In the genomic region with DNA sequence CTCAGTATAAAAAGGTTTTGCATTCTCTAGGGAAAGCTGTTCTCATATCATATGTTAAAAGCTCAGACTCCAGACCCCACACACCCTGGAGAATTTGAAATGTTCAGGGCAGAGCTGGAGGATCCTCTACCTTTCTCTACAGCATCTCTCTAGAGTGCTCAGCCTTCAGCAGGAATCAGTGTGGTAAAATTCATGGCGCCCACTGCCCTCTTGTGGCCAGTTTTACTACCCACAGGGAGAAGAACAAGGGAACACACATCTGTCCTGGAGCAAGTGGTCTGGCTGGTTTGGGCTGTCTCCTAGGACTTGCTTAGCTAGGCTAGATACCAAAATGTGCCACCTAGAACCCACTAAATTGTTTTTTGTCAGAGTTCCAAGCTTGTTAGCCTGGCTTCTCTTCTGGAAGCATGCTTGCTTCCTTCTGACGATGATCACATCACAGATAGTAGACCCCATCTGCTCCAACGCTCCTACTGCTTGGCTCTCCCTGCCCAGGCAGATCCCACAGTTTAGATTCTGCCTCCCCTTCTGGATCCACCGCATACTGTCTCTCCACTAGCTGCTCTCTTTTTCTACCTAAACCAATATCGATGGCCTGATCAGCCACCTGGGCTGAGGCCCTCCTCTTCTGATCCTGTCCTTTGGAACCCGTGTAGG, we compare ENCODE assay signal across 8 mouse cellular contexts. TPM values are rescaled to one million over a fixed set of nuclear protein-coding genes. Genes with fewer than 3 reads are reported as not detected.
DNase-seq lines count a peak whose midpoint lies in the region; ATAC-seq and TF ChIP-seq lines count a peak whose summit lies in the region.

No protein-coding gene starts in this region.

- peak; percentile 62 to 75 for DNase-seq in cerebellum, postnatal 4 days (ENCODE audit: low spot score in 2 of 2)
- peak; percentile 76 for DNase-seq in gastrocnemius, adult 2 months
- peak; percentile 78 for DNase-seq in induced T-regulatory cell, adult 2 months (ENCODE audit: low read depth)
- DNase-seq in left cerebral cortex, adult 2 months (ENCODE audit: extremely low spot score in 1 of 2, low spot score in 2 of 2): peak; percentile 72 to 74
- DNase-seq in right cerebral cortex, postnatal 14 days: peak; percentile 82
- peak; percentile 71 to 77 for DNase-seq in urinary bladder, postnatal 36 days (ENCODE audit: low spot score in 2 of 2)

- TF ChIP-seq CTCF in gastrocnemius, adult 2 months (IDR thresholded peaks at IDR 0.05): peak; percentile 85
- TF ChIP-seq CTCF in left cerebral cortex, adult 2 months (IDR thresholded peaks at IDR 0.05): peak; percentile 92

- ATAC-seq in activated CD4-positive, CD25-positive, alpha-beta regulatory T cell, adult 4 months: peak; percentile 84
- peak; percentile 83 for ATAC-seq in megakaryocyte progenitor cell, adult 5-6 weeks (replicated peaks; ENCODE audit: poor library complexity)

- no peak overlapping the region for H3K27ac ChIP-seq in gastrocnemius, adult 2 months
- H3K27ac ChIP-seq in left cerebral cortex, adult 2 months: no peak overlapping the region

- no peak overlapping the region for H3K4me3 ChIP-seq in gastrocnemius, adult 2 months
- H3K4me3 ChIP-seq in left cerebral cortex, adult 2 months: no peak overlapping the region

- intact Hi-C loops in gastrocnemius, adult 2 months (cut with DNase I): loop anchor here (2.0 kb wide), 1 partner anchor 470 kb away; no protein-coding TSS in a partner anchor
- intact Hi-C loops in left cerebral cortex, adult 2 months (cut with DNase I): loop anchor here (1.0 kb wide), 1 partner anchor 469 kb away; no protein-coding TSS in a partner anchor

RNA-seq across cellular contexts. Expression of gene Rmdn2, which starts 31.3 kb away (rescaled TPM):
- polyA plus RNA-seq in activated CD4-positive, CD25-positive, alpha-beta regulatory T cell, adult 4 months (2017; shearing (Covaris generic)): 1 to 10 TPM; 4.9 to 7.3 TPM
- total RNA-seq in gastrocnemius, adult 2 months (2021): 10 to 100 TPM; 13.4 to 13.5 TPM
- total RNA-seq in left cerebral cortex, adult 2 months (2021): 10 to 100 TPM; 10.9 to 12.4 TPM
- total RNA-seq in megakaryocyte progenitor cell, adult 5-6 weeks (2015): 3.8 and 8.5 TPM in 2 replicates
- total RNA-seq in megakaryocyte progenitor cell, adult 5-6 weeks (2017): 2.2 and 10.7 TPM in 2 replicates
